Mouse (Mus musculus) olfactory bulb, adult 2 months (tissue): Measurements from ENCODE around the gene Gfpt1.

Experiments used
- CTCF ChIP-seq: fragments of 200-500 bp; IDR thresholded peaks from 2 replicates; pipeline ENCODE4 v1.5.1; 2012; ENCODE audit warnings: low read depth, mild to moderate bottlenecking, low read length, moderate library complexity; ENCODE audit not compliant: insufficient read depth
- POLR2A ChIP-seq: fragments of 200-500 bp; IDR thresholded peaks from 2 replicates; pipeline ENCODE4 v1.6.1; 2012; ENCODE audit warnings: mild to moderate bottlenecking, low read depth, low read length, moderate library complexity; ENCODE audit not compliant: insufficient read depth

GRCm38 (mm10) chr6:87008887-87009286 is 33.8 kb upstream of the Gfpt1 start, which contains the start of gene Nfu1:
- TF ChIP-seq CTCF (no peak), POLR2A (no peak)
